In the genomic region with DNA sequence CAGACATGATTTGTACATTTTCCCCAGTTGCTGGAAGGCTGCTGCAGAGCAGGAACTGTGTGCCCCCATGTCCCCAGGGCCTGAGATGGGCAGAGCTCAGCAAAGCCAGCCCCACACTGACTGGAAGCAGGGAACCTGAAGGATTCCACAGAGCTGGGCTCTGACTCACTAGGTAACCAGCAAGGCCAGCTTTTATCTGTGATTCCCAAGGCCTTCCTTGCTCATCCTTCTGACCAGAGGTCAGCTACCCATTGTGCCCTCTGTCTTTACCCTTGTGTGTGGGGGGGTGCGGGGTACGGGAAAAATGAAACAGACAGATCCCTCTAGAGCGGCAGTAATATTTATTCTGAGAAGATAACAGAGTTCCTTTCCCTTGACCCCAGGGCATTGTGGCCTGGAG, we compare ENCODE assay signal across 22 mouse cellular contexts. TPM values are rescaled to one million over a fixed set of nuclear protein-coding genes. Genes with fewer than 3 reads are reported as not detected.
DNase-seq lines count a peak whose midpoint lies in the region; ATAC-seq and TF ChIP-seq lines count a peak whose summit lies in the region.
"Had no signal": no experiment of that assay in that cellular context is flagged by ENCODE, and none has a peak within 500 bp of the region (broad histone marks: within the 10 kb centered on the region; RNA-seq: fewer than 3 reads in every experiment).

No protein-coding gene starts in this region.

- no peak for TF ChIP-seq CTCF in hindbrain, postnatal 0 days (IDR thresholded peaks at IDR 0.05; ENCODE audit: low read depth)
- no peak for TF ChIP-seq CTCF in testis, adult 2 months (IDR thresholded peaks at IDR 0.05; ENCODE audit: control insufficient read depth, insufficient read depth, insufficient replicate concordance, low read depth, low read length)

- no peak overlapping the region for H3K27ac ChIP-seq in hindbrain, embryonic 14.5 days
- no peak overlapping the region for H3K27ac ChIP-seq in hindbrain, postnatal 0 days
- peak overlapping the region; percentile 5; the same call in 1 of the 2 replicates for H3K27ac ChIP-seq in testis, adult 2 months (ENCODE audit: control insufficient read depth, insufficient read depth, low read depth, low read length)
- H3K27ac ChIP-seq in intestine, embryonic 15.5 days: no peak overlapping the region
- H3K27ac ChIP-seq: forebrain, embryonic 10.5 days; hindbrain, embryonic 15.5 days; left cerebral cortex, adult 2 months; limb, embryonic 12.5 days; liver, embryonic 14.5 days; neural tube, embryonic 15.5 days had no signal

- H3K9ac ChIP-seq in hindbrain, embryonic 14.5 days: 0 out of 2 replicates have a peak overlapping the region, but pooled peaks have one; percentile 3
- no peak overlapping the region for H3K9ac ChIP-seq in hindbrain, postnatal 0 days (replicated peaks; ENCODE audit: low read length)
- H3K9ac ChIP-seq in intestine, embryonic 15.5 days: 0 out of 2 replicates have a peak overlapping the region, but pooled peaks have one; percentile 6
- H3K9ac ChIP-seq: forebrain, postnatal 0 days; hindbrain, embryonic 15.5 days; liver, embryonic 14.5 days; neural tube, embryonic 15.5 days had no signal

- TF ChIP-seq POLR2A in testis, adult 2 months (IDR thresholded peaks at IDR 0.05; ENCODE audit: control insufficient read depth, low read depth, low read length): no peak

- no peaks in the 10 kb centered on the region for H3K4me1 ChIP-seq in hindbrain, embryonic 14.5 days (replicated peaks; ENCODE audit: control insufficient read depth, insufficient read depth, low read length)
- no peaks in the 10 kb centered on the region for H3K4me1 ChIP-seq in hindbrain, postnatal 0 days (ENCODE audit: insufficient read depth, low read length)
- peaks cover 7% of the 10 kb centered on the region for H3K4me1 ChIP-seq in testis, adult 2 months (ENCODE audit: control insufficient read depth, insufficient read depth, low read length)
- peaks cover 15% of the 10 kb centered on the region for H3K4me1 ChIP-seq in intestine, embryonic 15.5 days (replicated peaks)

- H3K36me3 ChIP-seq in hindbrain, embryonic 14.5 days (replicated peaks; ENCODE audit: control insufficient read depth, insufficient read depth): peaks cover 9% of the 10 kb centered on the region; the same call in 1 of the 2 replicates
- H3K36me3 ChIP-seq in hindbrain, postnatal 0 days (ENCODE audit: insufficient read depth, low read length): no peaks in the 10 kb centered on the region
- no peaks in the 10 kb centered on the region for H3K36me3 ChIP-seq in testis, adult 2 months (ENCODE audit: control insufficient read depth, insufficient read depth, low read length)
- H3K36me3 ChIP-seq in intestine, embryonic 15.5 days: no peaks in the 10 kb centered on the region
- H3K36me3 ChIP-seq: forebrain, embryonic 10.5 days; limb, embryonic 12.5 days had no signal

- H3K4me3 ChIP-seq in hindbrain, embryonic 14.5 days (replicated peaks; ENCODE audit: low read length): no peak overlapping the region
- no peak overlapping the region for H3K4me3 ChIP-seq in hindbrain, postnatal 0 days (ENCODE audit: low read length)
- H3K4me3 ChIP-seq in testis, adult 2 months (ENCODE audit: control insufficient read depth, low read depth, low read length): no peak overlapping the region
- H3K4me3 ChIP-seq in intestine, embryonic 15.5 days (replicated peaks): no peak overlapping the region

- no peak overlapping the region for H3K4me2 ChIP-seq in hindbrain, embryonic 14.5 days (replicated peaks)
- no peak overlapping the region for H3K4me2 ChIP-seq in hindbrain, postnatal 0 days (ENCODE audit: low read depth, low read length)
- no peak overlapping the region for H3K4me2 ChIP-seq in intestine, embryonic 15.5 days (replicated peaks)

- ATAC-seq in hindbrain, embryonic 14.5 days (ENCODE audit: low FRiP score): no peak
- ATAC-seq in hindbrain, postnatal 0 days: no peak
- no peak for ATAC-seq in intestine, embryonic 15.5 days

- no peaks in the 10 kb centered on the region for H3K27me3 ChIP-seq in hindbrain, embryonic 14.5 days (ENCODE audit: control insufficient read depth, insufficient read depth, low read length)
- no peaks in the 10 kb centered on the region for H3K27me3 ChIP-seq in hindbrain, postnatal 0 days (ENCODE audit: insufficient read depth, low read length)
- H3K27me3 ChIP-seq in testis, adult 2 months (ENCODE audit: control insufficient read depth, insufficient read depth, low read length): no peaks in the 10 kb centered on the region
- H3K27me3 ChIP-seq in intestine, embryonic 15.5 days (replicated peaks): no peaks in the 10 kb centered on the region
- H3K27me3 ChIP-seq: hindbrain, embryonic 15.5 days; neural tube, embryonic 15.5 days had no signal

- no peaks in the 10 kb centered on the region for H3K9me3 ChIP-seq in hindbrain, embryonic 14.5 days (ENCODE audit: control insufficient read depth, low read length)
- no peaks in the 10 kb centered on the region for H3K9me3 ChIP-seq in hindbrain, postnatal 0 days (ENCODE audit: low read length)
- no peaks in the 10 kb centered on the region for H3K9me3 ChIP-seq in intestine, embryonic 15.5 days
- H3K9me3 ChIP-seq: forebrain, embryonic 10.5 days; hindbrain, embryonic 15.5 days; limb, embryonic 12.5 days; neural tube, embryonic 15.5 days had no signal

- WGBS in hindbrain, embryonic 14.5 days: 89% methylated on average over 3 of the region's 3 CpGs
- WGBS in hindbrain, postnatal 0 days: 83% methylated on average over 3 of the region's 3 CpGs
- WGBS in intestine, embryonic 15.5 days: 47% methylated on average over 3 of the region's 3 CpGs

- DNase-seq in hindbrain, embryonic 14.5 days (ENCODE audit: low spot score): no peak
- DNase-seq in hindbrain, postnatal 0 days (ENCODE audit: low spot score): no peak
- no peak for DNase-seq in testis, postnatal 10 days (ENCODE audit: low spot score)
- DNase-seq in lung, postnatal 4 days: no peak
- DNase-seq in lung, adult 18-20 months: no peak
- DNase-seq: B cell, adult 2 months; cerebellum, adult 2 months; forebrain, postnatal 0 days; gastrocnemius, postnatal 36 days; kidney, adult 18-20 months; kidney, postnatal 25 days; retina, postnatal 1 day; right cerebral cortex, postnatal 4 days; thymus, adult 18-20 months had no signal

RNA-seq across cellular contexts. Expression of gene Myo7a, which starts 1.9 kb away (rescaled TPM):
- polyA plus RNA-seq in hindbrain, embryonic 14.5 days (2014; fragmentation: Nextera tagmentation; extraction: Ambion mirVana): 20.0 and 24.3 TPM in 2 replicates
- total RNA-seq in hindbrain, postnatal 0 days (2014; rRNA removed): 42.1 and 50.8 TPM in 2 replicates
- polyA plus RNA-seq in hindbrain, postnatal 0 days (2015; fragmentation: Nextera tagmentation; extraction: Ambion mirVana): 10.7 and 11.9 TPM in 2 replicates
- 98.0 and 110 TPM in 2 replicates for polyA plus RNA-seq in testis, adult 2 months (2012; rRNA removed)
- 21.5 and 25.7 TPM in 2 replicates for polyA plus RNA-seq in intestine, embryonic 15.5 days (2015; fragmentation: Nextera tagmentation; extraction: Ambion mirVana)

RNA-seq across cellular contexts. Expression of gene Omp, which starts 24.1 kb away (rescaled TPM):
- polyA plus RNA-seq in hindbrain, embryonic 14.5 days (2014; fragmentation: Nextera tagmentation; extraction: Ambion mirVana): 0.31 and 0.32 TPM in 2 replicates
- total RNA-seq in hindbrain, postnatal 0 days (2014; rRNA removed): 0.07 and 0.47 TPM in 2 replicates
- 0.48 and 0.49 TPM in 2 replicates for polyA plus RNA-seq in hindbrain, postnatal 0 days (2015; fragmentation: Nextera tagmentation; extraction: Ambion mirVana)
- polyA plus RNA-seq in testis, adult 2 months (2012; rRNA removed): 0.11 and 0.14 TPM in 2 replicates
- 0.23 and 0.49 TPM in 2 replicates for polyA plus RNA-seq in intestine, embryonic 15.5 days (2015; fragmentation: Nextera tagmentation; extraction: Ambion mirVana)

RNA-seq across cellular contexts. Expression of gene Capn5, which starts 56.8 kb away (rescaled TPM):
- 16.7 and 18.0 TPM in 2 replicates for polyA plus RNA-seq in hindbrain, embryonic 14.5 days (2014; fragmentation: Nextera tagmentation; extraction: Ambion mirVana)
- 48.5 and 59.0 TPM in 2 replicates for total RNA-seq in hindbrain, postnatal 0 days (2014; rRNA removed)
- polyA plus RNA-seq in hindbrain, postnatal 0 days (2015; fragmentation: Nextera tagmentation; extraction: Ambion mirVana): 20.2 and 23.0 TPM in 2 replicates
- polyA plus RNA-seq in testis, adult 2 months (2012; rRNA removed): 0.85 and 2.2 TPM in 2 replicates
- polyA plus RNA-seq in intestine, embryonic 15.5 days (2015; fragmentation: Nextera tagmentation; extraction: Ambion mirVana): 10.2 TPM in 2 replicates
